Mouse (Mus musculus) CD4-positive helper T cell, adult 2 months (primary cell): ENCODE measurements around the gene Tmem14c.
A peak's percentile ranks its signal among the peaks of the same experiment; 100 is the strongest.
"Not testable (repeated sequence)": the region's sequence is repeated elsewhere in the genome, so short reads cannot be mapped to it uniquely, and the experiment has no call there.

ENCODE experiments used
- DNase-seq: peaks from one replicate; pipeline ENCODE4 v3.0.0-alpha.2; 2012; ENCODE audit warnings: low read depth, missing footprints, low spot score

Tmem14c gene

DNA sequence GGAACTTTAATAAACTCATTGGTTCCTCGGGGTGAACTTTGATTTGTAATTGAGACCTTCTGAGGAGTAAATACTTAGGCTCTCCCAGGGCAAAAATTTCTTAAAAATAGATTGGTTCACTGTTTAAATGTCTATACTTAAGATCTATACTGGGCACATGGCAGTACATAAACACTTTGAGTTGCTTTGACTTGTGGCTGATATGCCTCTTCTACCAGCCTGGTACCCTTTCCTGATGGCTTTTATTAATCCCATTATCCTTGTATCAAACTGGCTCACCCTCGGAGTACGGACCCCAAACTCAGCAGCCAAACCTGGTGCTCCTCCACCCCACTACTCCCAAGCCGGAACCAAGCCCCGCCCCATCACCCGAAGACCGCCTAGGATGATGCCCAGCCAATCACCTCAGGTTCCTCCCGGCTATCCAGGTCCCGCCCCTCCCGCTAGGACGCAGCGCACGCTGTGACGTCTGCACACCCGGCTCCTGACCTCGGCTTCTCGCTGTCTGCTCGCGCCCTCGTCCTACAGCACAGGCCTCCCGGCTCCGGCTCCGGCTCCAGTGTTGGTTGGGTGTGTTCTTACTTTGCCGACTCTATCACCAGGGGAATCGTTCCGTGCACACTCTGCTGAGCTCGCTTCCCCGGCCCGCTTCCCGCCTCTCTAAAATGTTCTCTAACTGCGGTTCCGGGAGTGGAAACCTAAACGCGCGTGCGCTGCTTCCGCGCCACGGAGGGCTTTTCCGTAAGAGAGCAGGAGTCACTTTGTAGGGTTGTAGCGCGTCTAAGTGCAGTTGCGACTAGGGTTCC, at the start of gene Tmem14c:
Gene Tmem14c (plus strand): TSS at position 464 of the 806 bp plus-strand sequence.
- peak; percentile 93 for DNase-seq

DNA sequence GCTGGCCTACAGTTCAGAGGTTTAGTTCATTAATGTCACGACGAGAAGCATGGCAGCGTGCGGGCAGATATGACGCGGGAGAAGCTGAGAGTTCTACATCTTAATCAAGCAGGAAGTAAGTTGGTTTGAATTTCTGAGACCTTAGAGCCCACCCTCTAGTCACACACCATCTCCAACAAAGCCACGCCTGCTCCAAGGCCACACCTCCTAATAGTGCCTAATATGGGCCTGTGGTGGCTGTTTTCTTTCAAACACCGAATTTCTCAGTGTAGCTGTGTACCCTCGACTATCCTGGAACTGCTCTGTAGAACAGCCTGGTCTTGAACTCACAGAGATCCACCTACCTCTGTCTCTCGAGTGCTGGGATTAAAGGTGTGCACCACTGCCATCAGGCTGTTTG, 48.5 kb upstream of the Tmem14c start:
- no peak for DNase-seq

DNA sequence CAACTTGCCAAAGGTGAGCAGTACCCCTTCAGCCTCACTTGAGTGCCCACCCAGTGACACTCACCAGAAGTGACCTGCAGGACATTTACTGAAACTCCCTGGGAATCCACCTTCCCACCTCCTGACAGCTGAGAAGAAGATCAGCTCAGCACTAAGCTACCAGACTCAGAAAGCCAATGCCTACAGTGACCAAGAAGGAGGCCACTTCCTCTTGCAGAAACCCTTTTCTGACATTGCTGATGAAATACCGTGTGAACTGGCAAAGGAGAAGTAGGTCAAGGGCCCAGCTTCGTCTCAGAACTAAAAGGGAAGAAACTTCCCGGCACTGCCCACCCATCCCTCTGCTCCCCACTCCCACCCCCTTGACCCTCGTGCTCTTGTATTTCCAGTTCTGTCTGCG, 47.5 kb upstream of the Tmem14c start:
- DNase-seq: no peak

DNA sequence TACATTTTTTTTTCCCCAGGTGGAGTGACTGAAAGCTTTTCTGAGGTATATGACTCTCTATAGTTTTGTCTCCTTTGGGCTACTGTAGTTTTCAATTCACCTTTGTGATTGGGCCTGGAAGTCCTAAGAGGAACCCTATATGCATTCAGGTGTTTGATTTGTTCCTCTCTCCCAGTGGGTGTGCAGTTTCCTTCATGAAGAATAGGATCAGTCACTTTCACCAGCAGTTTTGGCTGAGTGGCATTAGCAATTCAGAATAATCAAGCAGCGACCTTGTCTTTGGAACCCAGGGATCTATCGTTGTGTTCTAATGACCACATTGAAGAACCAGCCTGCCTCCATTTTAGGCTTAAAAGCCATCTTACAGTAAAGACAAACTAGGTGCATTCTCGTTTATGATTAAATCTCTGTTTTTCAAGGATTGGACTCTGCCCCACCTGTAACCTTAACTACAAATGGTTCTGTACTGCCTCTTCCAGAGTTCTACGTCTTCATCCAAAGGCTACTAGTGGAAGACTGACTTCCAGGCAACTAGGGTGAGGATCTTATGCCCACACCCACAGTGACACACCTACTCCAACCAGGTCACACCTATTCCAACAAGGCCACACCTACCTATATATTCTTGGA, 46.2 kb upstream of the Tmem14c start:
- no peak for DNase-seq

DNA sequence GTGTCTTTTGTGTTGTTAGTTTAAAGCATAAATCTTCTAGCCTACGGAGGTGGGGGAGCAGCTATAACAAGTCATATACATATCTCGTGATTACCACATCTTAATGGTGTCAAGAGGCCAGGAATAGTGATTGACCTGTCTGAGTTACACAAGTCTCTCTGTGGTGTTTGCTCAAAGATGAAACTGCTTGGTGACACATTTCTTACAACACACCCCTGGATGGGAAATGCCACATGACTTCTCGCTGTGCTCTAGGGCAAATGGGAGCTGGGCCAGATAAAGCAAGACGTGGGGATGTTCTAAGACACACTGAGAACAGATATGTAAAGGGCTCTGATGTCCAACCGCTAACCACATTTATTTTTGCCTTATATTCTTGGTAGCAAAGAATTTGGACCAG, 44.8 kb upstream of the Tmem14c start:
- DNase-seq: no peak

DNA sequence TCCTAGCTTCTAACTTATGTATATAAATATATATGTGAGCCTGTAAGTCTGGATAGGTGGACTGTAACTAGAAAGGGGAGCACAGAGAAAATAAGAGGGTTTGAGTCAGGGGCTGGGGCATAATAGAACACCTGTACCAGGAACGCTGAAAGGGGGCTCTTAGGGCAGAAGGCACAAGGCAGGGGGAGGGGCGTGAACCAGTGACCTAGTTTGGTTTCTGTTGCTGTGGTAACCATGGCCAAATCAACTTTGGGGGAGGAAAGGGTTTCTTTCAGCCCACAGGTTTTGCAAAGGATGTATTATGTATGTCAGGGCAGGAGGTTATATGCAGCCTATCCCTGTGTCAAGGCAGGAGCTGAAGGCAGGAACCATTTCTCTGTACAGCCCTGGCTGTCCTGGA, 44.3 kb upstream of the Tmem14c start:
- DNase-seq: peak; percentile 7

DNA sequence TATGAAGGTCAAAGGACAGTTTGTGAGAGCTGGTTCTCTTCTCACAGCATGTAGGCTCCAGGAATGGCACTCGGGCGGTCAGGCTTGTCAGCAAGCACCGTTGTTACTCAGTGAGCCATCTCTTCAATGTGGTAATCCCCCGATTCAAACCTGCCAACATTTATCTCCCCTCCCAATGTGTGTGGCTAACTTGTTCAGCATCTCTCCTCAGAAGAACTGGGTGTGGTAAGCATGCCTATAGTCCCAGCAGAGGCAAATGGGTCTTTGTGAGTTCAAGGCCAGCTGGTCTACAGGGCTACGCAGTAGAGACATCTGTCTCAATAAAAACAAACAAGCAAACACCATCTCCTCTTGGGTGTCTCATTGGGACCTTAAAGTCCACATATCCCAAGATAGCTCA, 43.1 kb upstream of the Tmem14c start:
- no peak for DNase-seq

DNA sequence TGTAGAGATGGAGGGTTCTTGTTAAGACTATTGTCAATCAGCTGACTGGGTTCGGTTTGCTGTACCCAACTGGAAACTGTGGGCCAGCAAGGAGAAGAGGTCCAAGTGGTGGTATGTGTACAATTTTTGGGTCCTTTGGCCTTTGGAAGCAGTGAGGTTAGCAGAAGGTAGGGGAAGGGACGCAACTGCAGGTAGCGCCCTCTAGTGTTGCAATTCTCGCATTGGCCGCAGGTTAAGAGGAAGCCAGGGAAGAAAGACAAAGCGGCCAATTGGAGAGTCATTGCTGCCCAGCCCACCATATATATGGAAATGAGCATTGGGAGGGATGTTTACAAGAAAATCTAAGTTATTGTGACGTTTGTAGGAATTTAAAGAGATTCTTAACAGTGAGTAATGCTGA, 38.5 kb upstream of the Tmem14c start:
- DNase-seq: peak; percentile 30

DNA sequence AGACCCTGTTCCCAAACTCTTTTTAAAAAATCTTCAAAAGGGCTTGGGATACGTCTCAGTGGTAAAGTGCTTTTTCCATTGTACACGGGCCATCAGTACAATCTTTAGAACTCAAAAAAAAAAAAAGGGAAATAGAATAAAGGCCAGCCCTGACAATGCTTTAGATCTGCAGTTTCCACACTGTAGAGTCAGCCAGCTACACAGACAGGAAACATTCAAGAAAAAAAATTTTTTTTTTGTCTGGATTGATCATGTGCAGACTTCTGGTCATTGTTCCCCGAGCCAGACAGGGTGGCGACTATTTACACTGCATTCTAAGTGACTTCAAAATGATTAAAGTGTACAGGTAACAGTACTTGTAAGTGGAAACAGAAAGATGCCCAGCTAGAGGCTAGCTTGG, 37.4 kb upstream of the Tmem14c start:
- DNase-seq: no peak

DNA sequence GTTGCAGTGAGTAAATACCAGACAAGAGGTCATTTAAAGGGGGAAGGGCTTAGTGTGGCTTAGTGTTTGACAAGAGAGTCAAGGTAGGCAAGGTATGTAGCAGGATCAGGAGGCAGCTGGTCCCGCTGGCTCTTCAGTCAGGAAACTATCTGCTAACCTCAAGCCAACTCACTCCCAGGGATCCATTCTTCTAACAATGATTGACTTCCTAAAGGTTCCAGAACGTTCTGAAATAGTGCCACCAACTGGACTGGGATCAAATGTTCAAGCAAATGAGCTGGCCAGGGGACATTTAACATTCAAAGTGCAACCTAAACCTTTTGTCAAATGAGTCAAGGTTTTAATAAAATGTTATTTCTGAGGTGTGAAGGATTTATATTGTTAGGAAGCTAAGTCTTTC, 36.8 kb upstream of the Tmem14c start:
- DNase-seq: no peak

DNA sequence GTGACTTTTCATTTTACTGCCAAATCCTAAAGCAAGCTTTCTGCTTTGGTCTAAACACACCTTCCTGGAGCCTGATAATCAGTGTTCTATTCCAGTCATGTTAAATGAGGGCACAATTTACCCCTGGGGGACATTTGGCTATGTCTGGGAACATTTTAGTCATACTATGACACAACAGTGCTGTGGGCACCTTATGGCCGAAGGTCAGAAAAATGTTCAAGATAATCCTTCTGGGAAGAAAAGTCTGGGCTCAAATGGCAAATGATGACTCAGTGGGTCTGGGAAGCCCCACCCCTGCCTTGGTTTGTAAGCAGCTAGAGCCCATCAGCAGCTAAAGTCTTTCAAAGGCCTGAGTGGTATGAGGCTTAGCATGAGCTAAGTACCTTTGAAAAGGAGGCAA, 33.3 kb upstream of the Tmem14c start:
- DNase-seq: no peak

DNA sequence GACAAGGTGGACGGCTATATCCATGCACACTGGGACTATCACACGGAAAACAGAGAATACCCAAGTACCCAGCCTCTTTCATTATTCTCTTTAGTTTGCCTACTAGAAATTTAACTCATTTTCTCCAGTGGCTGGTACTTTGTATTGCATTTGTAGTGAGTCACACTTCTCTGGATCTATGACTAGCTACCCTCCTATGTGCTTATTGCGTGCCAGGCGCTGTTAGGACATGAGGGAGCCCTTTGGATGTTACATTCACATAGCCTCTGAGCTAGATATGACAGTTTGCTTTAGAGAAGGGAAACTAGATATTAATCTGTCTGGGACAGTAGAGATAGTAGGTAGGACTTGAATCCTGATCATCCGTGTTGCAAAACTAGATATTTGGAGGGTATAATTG, 30.0 kb upstream of the Tmem14c start:
- no peak for DNase-seq

DNA sequence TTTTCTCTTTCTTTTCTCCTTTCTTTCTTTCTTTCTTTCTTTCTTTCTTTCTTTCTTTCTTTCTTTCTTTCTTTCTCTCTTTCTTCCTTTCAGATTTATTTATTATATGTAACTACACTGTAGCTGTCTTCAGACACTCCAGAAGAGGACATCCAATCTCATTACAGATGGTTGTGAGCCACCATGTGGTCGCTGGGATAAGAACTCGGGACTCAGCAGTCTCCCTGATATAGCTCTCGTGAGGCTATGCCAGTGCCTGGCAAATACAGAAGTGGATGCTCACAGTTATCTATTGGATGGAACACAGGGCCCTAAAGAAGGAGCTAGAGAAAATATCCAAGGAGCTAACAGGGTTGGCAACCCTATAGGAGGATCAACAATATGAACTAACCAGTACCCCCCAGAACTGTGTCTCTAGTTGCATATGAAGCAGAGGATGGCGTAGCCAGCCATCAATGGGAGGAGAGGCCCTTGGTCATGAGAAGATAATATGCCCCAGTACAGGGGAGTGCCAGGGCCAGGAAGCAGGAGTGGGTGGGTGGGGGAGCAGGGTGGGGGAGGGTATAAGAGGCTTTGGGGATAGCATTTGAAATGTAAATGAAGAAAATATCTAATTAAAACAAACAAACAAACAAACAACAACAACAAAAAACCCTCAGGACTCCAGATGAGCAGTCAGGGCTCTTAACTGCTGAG, 28.3 kb upstream of the Tmem14c start:
- DNase-seq: not testable (repeated sequence)

DNA sequence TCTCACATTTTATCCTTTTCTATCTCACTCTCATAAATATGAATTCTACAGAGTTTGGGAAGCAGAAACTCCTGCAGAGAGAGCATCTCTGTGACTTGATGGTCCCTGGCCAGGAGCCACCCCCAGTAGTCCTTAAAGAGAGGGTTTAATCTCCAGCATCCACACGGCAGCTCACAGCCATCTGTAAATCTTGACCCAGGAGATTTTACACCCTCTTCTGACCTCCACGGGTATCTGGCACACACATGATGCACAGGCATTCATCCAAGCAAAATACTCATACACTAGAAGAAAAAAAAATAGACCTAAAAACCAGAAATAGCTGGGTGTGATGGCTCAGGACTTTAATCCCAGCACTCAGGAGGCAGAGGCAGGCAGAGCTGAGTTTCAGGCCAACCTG, 27.7 kb upstream of the Tmem14c start:
- DNase-seq: no peak

DNA sequence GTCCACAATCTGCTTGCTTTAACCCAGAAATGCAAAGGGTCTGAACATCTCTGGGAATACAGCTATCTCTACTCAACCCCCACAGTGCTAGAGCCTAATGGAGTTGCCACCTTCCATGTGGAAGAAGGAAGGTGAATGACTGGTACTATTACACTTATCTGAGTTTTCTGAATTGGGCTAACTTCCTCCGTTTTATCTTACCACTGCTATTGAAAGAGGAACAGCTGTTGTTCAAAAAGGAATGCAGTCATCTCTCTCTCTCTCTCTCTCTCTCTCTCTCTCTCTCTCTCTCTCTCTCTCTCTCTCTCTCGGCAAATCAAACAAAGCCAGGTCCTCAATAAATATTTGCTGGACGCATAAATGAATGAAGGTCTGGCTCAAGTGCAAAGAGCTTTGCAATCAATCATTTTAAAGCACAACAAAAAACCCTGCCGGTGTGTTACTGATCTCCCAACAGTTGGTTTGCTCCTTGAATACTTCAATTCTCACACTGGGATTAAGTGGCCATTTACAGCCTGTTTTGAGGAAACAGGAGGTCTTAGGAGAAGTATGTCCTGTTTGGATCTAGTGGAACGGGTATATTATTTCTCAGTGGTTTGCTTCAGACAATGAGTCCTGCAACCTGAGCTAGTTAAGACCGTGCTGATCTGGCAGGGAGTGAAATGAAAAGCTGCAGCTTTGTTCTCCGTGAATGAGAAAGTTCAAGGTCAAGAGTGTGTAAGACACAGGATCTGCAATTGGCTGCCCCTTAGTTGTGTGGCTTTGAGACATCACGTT, 21.4 kb upstream of the Tmem14c start:
- DNase-seq: no peak

DNA sequence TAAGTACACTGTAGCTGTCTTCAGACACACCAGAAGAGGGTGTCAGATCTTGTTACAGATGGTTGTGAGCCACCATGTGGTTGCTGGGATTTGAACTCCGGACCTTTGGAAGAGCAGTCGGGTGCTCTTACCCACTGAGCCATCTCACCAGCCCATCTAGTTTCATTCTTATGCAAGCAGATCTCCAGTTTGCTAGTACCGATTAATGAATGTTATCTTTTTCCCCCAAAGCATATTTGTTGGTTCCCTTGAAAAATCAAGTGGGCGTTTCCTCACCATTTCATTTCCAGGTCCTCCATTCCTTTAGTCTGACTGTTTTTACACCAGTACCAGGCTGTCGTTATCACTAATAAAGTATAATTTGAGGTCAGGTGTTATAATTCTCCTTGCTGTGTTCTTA, 17.6 kb upstream of the Tmem14c start:
- not testable (repeated sequence) for DNase-seq

DNA sequence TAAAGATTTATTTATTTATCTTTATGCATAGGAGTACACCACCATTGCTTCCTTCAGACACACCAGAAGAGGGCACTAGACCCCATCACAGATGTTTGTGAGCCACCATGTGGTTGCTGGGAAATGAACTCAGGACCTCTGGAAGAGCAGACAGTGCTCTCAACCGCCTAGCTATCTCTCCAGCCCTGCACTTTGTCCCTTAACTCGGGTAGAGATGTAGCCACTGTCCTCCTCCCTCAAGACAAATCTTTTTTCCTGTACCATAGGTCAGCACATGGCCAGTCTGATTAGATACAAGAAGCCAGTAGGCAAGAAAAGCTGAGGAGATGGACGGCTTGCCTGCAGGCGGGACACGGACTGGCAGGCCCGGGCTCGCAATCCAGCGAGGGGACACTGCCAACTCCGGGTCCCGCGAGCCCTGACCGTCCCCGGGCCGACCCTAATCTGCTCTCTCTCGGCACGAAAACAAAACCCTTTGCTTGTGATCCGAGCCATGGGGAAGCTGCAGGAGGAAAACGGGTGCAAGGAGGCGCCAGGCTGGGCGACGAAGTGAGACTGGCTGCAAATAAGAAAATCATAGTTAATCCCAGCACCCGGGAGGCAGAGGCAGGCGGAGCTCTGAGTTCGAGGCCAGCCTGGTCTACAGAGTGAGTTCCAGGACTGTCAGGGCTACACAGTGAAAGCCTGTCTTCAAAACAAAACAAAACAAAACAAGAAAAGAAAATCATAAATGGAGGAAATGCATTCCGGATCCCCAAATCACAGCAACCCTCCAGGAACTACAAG, 15.8 kb upstream of the Tmem14c start:
- no peak for DNase-seq

DNA sequence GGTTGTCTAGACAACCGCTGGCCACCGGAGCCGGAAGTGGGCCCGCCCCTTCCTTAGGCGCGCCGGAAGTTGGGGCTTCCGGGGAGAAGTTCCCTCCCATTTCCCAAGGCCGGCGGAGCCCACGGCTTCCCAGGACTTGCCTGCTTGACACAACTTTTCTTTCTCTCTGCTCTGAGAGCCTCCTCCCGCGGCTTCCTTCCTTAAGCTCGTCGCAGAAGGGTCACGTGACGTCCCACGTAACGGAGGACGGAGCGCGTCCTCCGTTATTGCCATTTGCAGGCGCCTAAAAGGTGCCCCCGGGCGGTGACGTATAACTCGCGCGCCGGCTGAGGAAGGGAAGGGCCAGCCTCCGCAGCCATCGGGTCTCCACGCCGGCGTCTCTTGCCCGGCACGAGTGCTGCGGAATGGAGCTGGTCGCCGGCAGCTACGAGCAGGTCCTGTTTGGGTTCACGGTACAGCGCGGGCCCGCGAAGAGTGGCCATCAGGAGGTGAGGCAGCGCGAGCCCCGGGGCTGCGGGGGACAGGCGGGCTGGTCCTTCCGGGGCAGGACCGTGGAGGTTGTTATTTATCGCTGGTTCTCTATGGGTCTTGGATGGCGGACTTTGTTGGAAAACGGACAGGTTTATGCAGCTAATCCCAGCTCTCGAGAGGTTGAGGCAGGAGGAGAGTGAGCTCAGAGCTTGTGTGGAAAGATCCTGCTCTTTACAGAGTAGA, 15.0 kb upstream of the Tmem14c start, which contains the start of gene Pak1ip1:
Gene Pak1ip1 (plus strand): TSS at position 98 of the 714 bp plus-strand sequence.
- peak; percentile 97 for DNase-seq

DNA sequence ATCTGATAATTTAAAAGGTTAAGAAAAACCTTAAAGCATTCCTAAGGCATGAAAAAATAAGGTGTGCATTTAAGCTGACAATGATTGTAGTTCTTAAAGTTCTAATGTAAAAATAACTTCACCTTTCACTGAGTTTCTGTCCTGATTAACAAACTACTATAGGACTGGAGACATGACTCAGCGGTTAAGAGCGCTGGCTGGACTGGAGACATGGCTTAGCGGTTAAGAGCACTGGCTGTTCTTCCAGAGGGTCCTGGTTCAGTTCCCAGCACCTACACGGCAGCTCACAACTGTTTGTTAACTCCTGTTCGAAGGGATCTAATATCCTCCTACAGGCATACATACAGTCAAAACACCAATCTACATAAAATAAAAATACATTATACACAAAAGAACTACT, 14.1 kb upstream of the Tmem14c start:
- no peak for DNase-seq

DNA sequence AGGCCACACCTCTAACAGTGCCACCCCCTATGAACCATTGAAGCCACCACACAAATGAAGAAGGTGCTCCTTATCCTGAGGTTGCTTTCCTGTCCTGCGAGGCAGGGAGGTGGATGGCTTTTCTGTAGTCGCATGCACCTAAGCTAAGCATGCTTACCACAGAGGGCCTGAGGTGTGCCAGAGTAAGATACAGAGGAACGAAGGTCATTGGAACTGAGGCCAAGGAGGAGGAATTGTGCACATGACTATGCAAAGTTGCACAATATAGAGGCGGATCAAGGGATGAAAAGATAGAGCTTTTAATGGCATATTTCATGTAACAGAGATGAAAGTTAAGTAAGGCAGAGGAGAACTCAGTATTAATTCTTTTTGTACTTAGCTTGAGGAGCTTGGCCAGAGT, 9.8 kb upstream of the Tmem14c start:
- no peak for DNase-seq
